Mouse (Mus musculus): Measurements from ENCODE around the gene Cenpp. TPM values are rescaled to one million over a fixed set of nuclear protein-coding genes. Genes with fewer than 3 reads are reported as not detected.

Gene Cenpp
- polyA plus RNA-seq, 1 experiment from 2014 or later, result 25.8 TPM

DNA sequence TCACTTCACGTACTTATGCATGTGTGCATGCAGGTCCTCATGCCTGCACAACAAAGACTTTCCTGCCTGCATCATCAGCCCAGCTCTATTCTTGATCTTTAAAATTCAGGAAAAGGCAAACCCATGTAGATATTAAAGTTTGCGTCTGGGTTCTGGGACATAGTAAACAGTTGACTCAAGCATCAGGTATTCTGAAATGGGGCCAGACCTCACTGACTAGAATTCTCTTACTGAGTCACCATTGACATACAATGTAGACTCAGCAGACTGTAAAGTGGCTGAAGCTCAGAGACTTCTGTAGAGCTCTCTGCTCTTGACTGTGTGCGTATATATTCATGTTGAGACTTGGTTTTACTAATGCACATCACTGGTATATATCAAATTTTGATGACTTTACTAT lies 103.0 kb downstream of the Cenpp start:
- Histone ChIP-seq H3K36me3 (ENCODE audit: control insufficient read depth, insufficient read depth, low read length) (no peaks in the 10 kb centered on the region), H3K9me3 (ENCODE audit: control insufficient read depth, low read length) (no peaks in the 10 kb centered on the region), H3K9ac (ENCODE audit: low read length) (no peak overlapping the region), H3K4me3 (ENCODE audit: low read depth, low read length) (no peak overlapping the region), H3K4me2 (ENCODE audit: low read depth) (no peak overlapping the region), H3K4me1 (ENCODE audit: control insufficient read depth, insufficient read depth, low read length) (no peaks in the 10 kb centered on the region), H3K27ac (ENCODE audit: low read depth, low read length) (no peak overlapping the region), H3K27me3 (ENCODE audit: control insufficient read depth, insufficient read depth, low read length) (no peaks in the 10 kb centered on the region)
- 94% methylated on average over 3 of the region's 3 CpGs for WGBS
- ATAC-seq (ENCODE audit: insufficient read depth, low FRiP score, low TSS enrichment) (no peak), DNase-seq (ENCODE audit: low spot score) (no peak)

DNA sequence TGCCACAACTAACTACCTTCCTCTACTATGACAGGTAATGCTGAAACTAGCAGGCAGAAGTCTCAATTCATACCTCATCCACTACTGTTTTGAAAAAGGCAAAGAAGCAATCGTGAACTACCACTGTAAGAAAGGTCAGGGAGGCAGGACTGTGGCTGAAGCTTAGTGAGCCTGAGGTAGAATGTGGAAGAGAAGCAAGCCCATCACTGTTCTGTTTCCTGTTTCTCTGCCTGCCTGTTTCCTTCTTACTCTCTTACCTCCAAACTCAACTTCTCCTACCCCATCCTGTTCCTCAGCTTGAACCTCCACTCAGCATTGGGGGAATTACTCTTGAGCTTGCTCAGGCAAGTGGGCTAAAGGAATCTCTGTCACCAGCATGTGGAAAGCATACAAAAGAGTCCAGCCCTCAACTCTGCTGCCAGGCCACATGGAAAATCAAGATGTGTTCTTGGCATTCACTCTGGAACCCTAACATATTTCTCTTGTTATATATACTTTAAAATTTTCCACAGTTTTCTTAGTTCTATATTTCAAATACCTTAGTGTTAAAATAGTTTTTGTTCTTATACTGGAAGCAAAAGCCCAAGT lies 104.9 kb downstream of the Cenpp start:
- H3K4me3 ChIP-seq (ENCODE audit: low read depth, low read length), result no peak overlapping the region
- 88% methylated on average over 1 of the region's 1 CpGs for WGBS
- no peaks in the 10 kb centered on the region for H3K9me3 ChIP-seq (ENCODE audit: control insufficient read depth, low read length)
- H3K27me3 ChIP-seq (ENCODE audit: control insufficient read depth, insufficient read depth, low read length), result no peaks in the 10 kb centered on the region
- DNase-seq (ENCODE audit: low spot score), result no peak
- ATAC-seq (ENCODE audit: insufficient read depth, low FRiP score, low TSS enrichment), result no peak
- H3K36me3 ChIP-seq (ENCODE audit: control insufficient read depth, insufficient read depth, low read length), result no peaks in the 10 kb centered on the region
- H3K9ac ChIP-seq (ENCODE audit: low read length), result no peak overlapping the region
- H3K4me1 ChIP-seq (ENCODE audit: control insufficient read depth, insufficient read depth, low read length), result no peaks in the 10 kb centered on the region
- no peak overlapping the region for H3K27ac ChIP-seq (ENCODE audit: low read depth, low read length)
- H3K4me2 ChIP-seq (ENCODE audit: low read depth), result no peak overlapping the region

DNA sequence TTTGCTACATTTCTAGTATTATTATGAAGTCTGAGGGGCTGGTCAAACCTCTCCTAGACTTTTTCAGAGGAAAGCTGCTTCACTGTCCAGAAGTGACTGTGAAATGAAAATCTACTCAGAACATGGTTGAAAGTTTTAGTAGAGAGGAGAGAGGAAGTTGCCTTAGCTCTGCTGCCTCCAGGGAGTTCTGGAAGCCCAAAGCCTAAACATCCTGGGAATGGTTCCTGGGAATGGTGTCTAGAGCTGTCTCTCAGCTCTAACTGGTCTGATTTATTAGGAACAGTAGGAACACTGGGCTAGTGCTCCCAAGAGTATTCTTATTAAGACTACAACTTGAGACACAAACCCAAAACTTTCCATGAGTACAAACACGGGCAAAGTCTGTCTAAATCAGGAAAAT lies 106.1 kb downstream of the Cenpp start:
- Histone ChIP-seq H3K4me2 (ENCODE audit: low read depth) (no peak overlapping the region), H3K27ac (ENCODE audit: low read depth, low read length) (no peak overlapping the region), H3K36me3 (ENCODE audit: control insufficient read depth, insufficient read depth, low read length) (no peaks in the 10 kb centered on the region), H3K4me1 (ENCODE audit: control insufficient read depth, insufficient read depth, low read length) (no peaks in the 10 kb centered on the region), H3K9ac (ENCODE audit: low read length) (no peak overlapping the region), H3K9me3 (ENCODE audit: control insufficient read depth, low read length) (no peaks in the 10 kb centered on the region), H3K27me3 (ENCODE audit: control insufficient read depth, insufficient read depth, low read length) (no peaks in the 10 kb centered on the region), H3K4me3 (ENCODE audit: low read depth, low read length) (no peak overlapping the region)
- ATAC-seq (ENCODE audit: insufficient read depth, low FRiP score, low TSS enrichment), result no peak
- WGBS, result 84% methylated on average over 1 of the region's 1 CpGs
- no peak for DNase-seq (ENCODE audit: low spot score)

DNA sequence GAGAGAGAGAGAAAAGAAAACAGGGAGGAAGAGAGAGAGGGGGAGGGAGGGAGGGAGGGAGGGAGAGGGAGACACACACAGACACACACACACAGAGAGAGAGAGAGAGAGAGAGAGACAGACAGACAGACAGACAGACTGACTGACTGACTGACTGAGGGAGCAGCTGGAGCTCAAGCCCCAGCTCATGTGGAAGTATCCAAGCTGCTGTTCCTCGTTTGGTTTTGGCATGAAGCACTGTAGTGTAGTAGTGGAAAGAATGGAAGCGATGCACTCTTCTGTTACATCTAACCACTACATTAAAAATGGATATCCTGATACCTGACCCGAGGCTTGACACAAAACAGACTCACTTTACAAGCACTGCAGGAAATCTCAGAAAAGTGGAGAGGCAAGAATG lies 106.9 kb downstream of the Cenpp start:
- Histone ChIP-seq H3K4me1 (ENCODE audit: control insufficient read depth, insufficient read depth, low read length) (no peaks in the 10 kb centered on the region), H3K27me3 (ENCODE audit: control insufficient read depth, insufficient read depth, low read length) (no peaks in the 10 kb centered on the region), H3K36me3 (ENCODE audit: control insufficient read depth, insufficient read depth, low read length) (no peaks in the 10 kb centered on the region), H3K27ac (ENCODE audit: low read depth, low read length) (no peak overlapping the region), H3K9me3 (ENCODE audit: control insufficient read depth, low read length) (no peaks in the 10 kb centered on the region), H3K4me2 (ENCODE audit: low read depth) (no peak overlapping the region), H3K9ac (ENCODE audit: low read length) (no peak overlapping the region), H3K4me3 (ENCODE audit: low read depth, low read length) (no peak overlapping the region)
- DNase-seq (ENCODE audit: low spot score), result no peak
- no peak for ATAC-seq (ENCODE audit: insufficient read depth, low FRiP score, low TSS enrichment)
- WGBS, result 69% methylated on average over 3 of the region's 3 CpGs

DNA sequence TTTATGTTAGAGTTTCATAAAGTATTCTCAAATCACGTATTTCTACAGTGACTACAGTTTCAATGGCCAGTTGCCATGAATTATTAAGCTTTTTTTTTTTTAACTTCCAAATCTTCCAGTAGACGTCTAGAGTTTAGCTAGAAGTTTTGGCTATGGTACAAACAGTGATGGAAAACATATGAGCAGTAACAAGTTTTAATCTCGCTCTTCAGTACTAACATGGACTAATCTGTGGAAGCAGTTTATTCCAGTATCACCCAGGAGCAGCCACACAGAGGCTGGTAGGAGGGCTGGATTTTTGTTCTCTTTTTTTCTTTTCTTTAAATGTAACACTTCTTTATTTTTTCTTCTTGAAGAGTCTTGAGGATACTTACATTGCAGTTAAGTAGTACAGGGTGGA lies 108.3 kb downstream of the Cenpp start, which contains the start of gene Aspn:
TSS of gene Aspn (plus strand) at position 165 of the 400 bp plus-strand sequence.
- Histone ChIP-seq H3K36me3 (ENCODE audit: control insufficient read depth, insufficient read depth, low read length) (no peaks in the 10 kb centered on the region), H3K4me3 (ENCODE audit: low read depth, low read length) (no peak within 1 kb of the TSS), H3K4me2 (ENCODE audit: low read depth) (no peak within 1 kb of the TSS), H3K4me1 (ENCODE audit: control insufficient read depth, insufficient read depth, low read length) (no peaks in the 10 kb centered on the region), H3K27ac (ENCODE audit: low read depth, low read length) (no peak within 1 kb of the TSS), H3K27me3 (ENCODE audit: control insufficient read depth, insufficient read depth, low read length) (no peaks in the 10 kb centered on the region), H3K9me3 (ENCODE audit: control insufficient read depth, low read length) (no peaks in the 10 kb centered on the region), H3K9ac (ENCODE audit: low read length) (no peak within 1 kb of the TSS)
- WGBS, result 85% methylated on average over 3 of the region's 3 CpGs
- DNase-seq (ENCODE audit: low spot score), result no peak
- no peak for ATAC-seq (ENCODE audit: insufficient read depth, low FRiP score, low TSS enrichment)

DNA sequence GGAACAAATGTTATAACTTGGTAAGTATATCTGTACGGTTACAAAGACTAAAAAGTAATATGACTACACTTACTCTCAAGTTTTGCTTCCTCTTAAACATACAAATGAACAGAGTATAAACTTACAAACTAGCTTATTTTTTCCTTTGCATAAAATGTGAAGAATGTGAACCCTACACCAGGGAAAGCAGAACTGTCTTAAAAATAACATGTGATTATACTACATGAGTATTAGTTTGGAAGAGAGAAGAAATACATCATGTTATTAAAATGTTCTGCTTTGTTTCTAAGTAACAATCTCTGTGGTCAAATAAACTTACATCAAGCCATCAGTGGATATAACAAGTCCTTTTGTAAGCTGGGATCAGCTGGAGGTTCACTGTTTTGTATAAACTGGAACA lies 113.9 kb downstream of the Cenpp start:
- no peaks in the 10 kb centered on the region for H3K36me3 ChIP-seq (ENCODE audit: control insufficient read depth, insufficient read depth, low read length)
- no peaks in the 10 kb centered on the region for H3K9me3 ChIP-seq (ENCODE audit: control insufficient read depth, low read length)
- ATAC-seq (ENCODE audit: insufficient read depth, low FRiP score, low TSS enrichment) (no peak), DNase-seq (ENCODE audit: low spot score) (no peak)
- H3K4me2 ChIP-seq (ENCODE audit: low read depth), result no peak overlapping the region
- no peak overlapping the region for H3K4me3 ChIP-seq (ENCODE audit: low read depth, low read length)
- no peaks in the 10 kb centered on the region for H3K4me1 ChIP-seq (ENCODE audit: control insufficient read depth, insufficient read depth, low read length)
- H3K27ac ChIP-seq (ENCODE audit: low read depth, low read length), result no peak overlapping the region
- 90% methylated on average over 1 of the region's 1 CpGs for WGBS
- no peaks in the 10 kb centered on the region for H3K27me3 ChIP-seq (ENCODE audit: control insufficient read depth, insufficient read depth, low read length)
- H3K9ac ChIP-seq (ENCODE audit: low read length), result no peak overlapping the region

DNA sequence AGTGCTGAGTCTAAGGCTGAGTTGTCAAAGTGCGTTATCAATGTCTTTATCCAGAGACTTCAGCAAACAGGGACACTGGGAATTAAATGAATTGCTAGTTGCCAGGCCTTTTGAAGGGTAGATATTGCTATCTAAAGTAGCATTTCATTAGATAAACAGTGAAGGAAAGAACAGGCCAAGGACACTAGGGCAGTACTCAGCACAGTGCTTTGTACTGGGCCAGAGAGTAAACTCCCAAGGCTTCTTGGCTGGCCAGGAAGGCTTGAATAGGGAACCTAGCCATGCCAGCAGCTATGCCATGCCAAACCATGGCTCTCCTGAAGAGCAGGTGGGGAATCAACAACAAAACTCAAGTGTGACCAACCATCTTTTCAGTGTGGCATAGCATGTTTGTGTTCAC lies 115.6 kb downstream of the Cenpp start:
- Histone ChIP-seq H3K9ac (ENCODE audit: low read length) (no peak overlapping the region), H3K9me3 (ENCODE audit: control insufficient read depth, low read length) (no peaks in the 10 kb centered on the region), H3K27ac (ENCODE audit: low read depth, low read length) (no peak overlapping the region), H3K4me3 (ENCODE audit: low read depth, low read length) (no peak overlapping the region), H3K36me3 (ENCODE audit: control insufficient read depth, insufficient read depth, low read length) (no peaks in the 10 kb centered on the region), H3K4me2 (ENCODE audit: low read depth) (no peak overlapping the region), H3K27me3 (ENCODE audit: control insufficient read depth, insufficient read depth, low read length) (no peaks in the 10 kb centered on the region), H3K4me1 (ENCODE audit: control insufficient read depth, insufficient read depth, low read length) (no peaks in the 10 kb centered on the region)
- 100% methylated on average over 1 of the region's 1 CpGs for WGBS
- ATAC-seq (ENCODE audit: insufficient read depth, low FRiP score, low TSS enrichment) (no peak), DNase-seq (ENCODE audit: low spot score) (no peak)

DNA sequence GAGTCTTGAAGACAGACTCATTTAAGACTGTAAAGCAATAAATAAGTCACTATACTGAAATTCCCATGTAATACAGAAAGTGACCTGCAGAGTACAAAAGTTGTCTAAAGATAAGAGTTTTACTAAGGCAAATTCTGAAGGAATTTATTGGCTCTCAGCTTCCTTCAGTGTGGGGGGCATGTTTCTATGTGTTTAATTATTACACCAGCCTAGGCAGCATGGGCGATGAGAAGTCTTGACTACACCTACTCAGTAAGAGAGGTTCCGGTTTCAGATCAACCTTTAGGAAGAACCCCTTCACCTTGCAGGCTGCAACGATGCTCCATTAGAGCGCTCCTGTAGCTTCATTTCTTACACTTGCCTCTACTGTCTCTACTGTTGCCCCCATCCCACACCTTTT lies 121.9 kb downstream of the Cenpp start:
- Histone ChIP-seq H3K36me3 (ENCODE audit: control insufficient read depth, insufficient read depth, low read length) (no peaks in the 10 kb centered on the region), H3K27ac (ENCODE audit: low read depth, low read length) (no peak overlapping the region), H3K9me3 (ENCODE audit: control insufficient read depth, low read length) (no peaks in the 10 kb centered on the region), H3K9ac (ENCODE audit: low read length) (no peak overlapping the region), H3K27me3 (ENCODE audit: control insufficient read depth, insufficient read depth, low read length) (no peaks in the 10 kb centered on the region), H3K4me3 (ENCODE audit: low read depth, low read length) (no peak overlapping the region), H3K4me2 (ENCODE audit: low read depth) (no peak overlapping the region), H3K4me1 (ENCODE audit: control insufficient read depth, insufficient read depth, low read length) (no peaks in the 10 kb centered on the region)
- no peak for ATAC-seq (ENCODE audit: insufficient read depth, low FRiP score, low TSS enrichment)
- DNase-seq (ENCODE audit: low spot score), result no peak
- WGBS, result 96% methylated on average over 4 of the region's 4 CpGs

DNA sequence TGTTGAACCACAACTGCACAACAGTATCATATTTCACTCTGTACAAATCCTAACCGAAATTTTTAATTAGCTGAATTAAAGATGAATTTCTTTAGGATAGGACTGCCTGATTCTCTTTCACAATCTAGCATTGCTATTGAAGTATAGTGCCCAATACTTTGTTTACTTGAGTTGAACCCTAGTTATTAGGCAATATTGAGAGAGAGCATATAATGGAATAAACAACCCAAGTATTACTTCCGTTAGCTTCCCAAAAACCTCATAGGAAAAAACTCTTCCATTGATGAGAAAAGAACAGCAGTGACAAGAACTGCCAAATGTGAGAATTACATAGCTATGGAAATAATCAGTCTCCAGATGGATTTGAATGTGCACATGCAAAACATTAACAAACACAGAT lies 126.3 kb downstream of the Cenpp start:
- Histone ChIP-seq H3K36me3 (ENCODE audit: control insufficient read depth, insufficient read depth, low read length) (no peaks in the 10 kb centered on the region), H3K4me1 (ENCODE audit: control insufficient read depth, insufficient read depth, low read length) (no peaks in the 10 kb centered on the region), H3K4me3 (ENCODE audit: low read depth, low read length) (no peak overlapping the region), H3K27me3 (ENCODE audit: control insufficient read depth, insufficient read depth, low read length) (no peaks in the 10 kb centered on the region), H3K9ac (ENCODE audit: low read length) (no peak overlapping the region), H3K9me3 (ENCODE audit: control insufficient read depth, low read length) (no peaks in the 10 kb centered on the region), H3K27ac (ENCODE audit: low read depth, low read length) (no peak overlapping the region), H3K4me2 (ENCODE audit: low read depth) (no peak overlapping the region)
- whole genome bisulfite sequencing, result 91% methylated on average over 2 of the region's 2 CpGs
- ATAC-seq (ENCODE audit: insufficient read depth, low FRiP score, low TSS enrichment), result no peak
- no peak for DNase-seq (ENCODE audit: low spot score)

Data from neural tube, embryonic 11.5 days (tissue).